Mouse (Mus musculus) adrenal gland, postnatal 0 days (tissue): Measurements from ENCODE around the gene Arl5a. TPM values are rescaled to one million over a fixed set of nuclear protein-coding genes. Genes with fewer than 3 reads are reported as not detected.

ENCODE experiments used
- polyA plus RNA-seq: library from polyadenylated mRNA; unstranded; fragments of >200 nt; fragmentation: Nextera tagmentation; extraction: Ambion mirVana; gene quantifications from 2 replicates; pipeline ENCODE4 v1.2.1, GENCODE M21; 2015

Gene Arl5a
- 19.2 and 20.3 TPM in 2 replicates for polyA plus RNA-seq

DNA sequence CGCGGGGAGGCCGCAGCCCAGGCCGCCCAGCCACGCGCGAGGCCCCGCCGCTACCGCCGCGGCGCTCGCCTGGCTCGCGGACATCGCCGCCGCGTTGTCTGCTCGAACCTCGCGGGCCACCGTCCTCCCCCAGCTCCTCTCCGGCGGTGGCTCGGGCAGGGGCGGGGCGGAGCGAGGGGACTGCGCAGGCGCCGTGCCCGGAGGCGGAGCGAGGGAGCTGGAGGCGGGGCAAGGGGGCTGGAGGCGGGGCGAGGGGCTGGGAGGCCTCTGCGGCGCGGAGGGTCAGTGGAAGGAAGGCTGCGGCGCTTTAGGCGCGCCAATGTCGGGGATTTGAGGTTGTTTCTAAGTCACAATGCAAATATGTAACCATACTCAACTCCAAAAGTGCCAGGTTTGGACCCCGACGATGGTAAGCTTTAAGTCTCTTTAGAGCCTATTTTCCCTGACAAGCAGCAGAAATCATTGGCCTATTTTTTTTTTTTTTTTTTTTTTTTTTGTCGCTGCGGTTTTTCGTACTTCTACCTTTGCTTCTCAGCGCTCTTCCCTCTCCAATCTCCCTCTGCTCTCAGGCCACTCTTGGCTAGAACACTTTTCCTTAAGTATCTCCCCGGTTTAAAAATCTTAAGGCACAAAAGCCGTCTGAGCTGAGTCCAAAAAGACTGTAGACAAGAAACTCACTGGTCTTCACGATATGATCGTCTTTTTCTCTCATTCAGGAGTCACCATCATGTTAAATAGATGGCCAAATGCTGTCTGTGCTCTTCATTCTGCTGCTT, at the start of gene Arl5a:
TSS of gene Arl5a (minus strand) at position 155 of the 776 bp plus-strand sequence.

DNA sequence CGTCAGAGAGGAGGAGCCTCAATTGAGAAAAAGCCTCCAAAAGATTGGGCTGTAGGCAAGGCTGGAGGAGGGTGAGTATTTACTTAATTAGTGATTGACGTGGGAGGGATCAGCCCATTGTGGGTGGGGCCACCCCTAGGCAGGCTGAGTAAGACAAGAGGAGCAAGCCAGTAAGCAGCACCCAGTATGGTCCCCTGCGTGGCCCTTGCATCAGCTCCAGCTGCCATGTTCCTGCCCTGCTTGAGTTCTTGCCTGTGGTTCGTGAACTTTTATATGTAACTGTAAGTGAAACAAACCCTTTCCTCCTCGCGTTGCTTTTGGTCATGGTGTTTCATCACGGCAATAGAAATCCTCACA, 46.3 kb downstream of the Arl5a start, which contains the start of gene Neb:
TSS of gene Neb (minus strand) at position 27 of the 357 bp plus-strand sequence.

Other genes with a start within 250 kb of the Arl5a start
- 1.5 and 16.2 TPM in 2 replicates for gene Neb, start 46.4 kb downstream of the Arl5a start, polyA plus RNA-seq